Mouse (Mus musculus) limb, embryonic 12.5 days (tissue): ENCODE measurements around the gene Gm20498. TPM values are rescaled to one million over a fixed set of nuclear protein-coding genes. Genes with fewer than 3 reads are reported as not detected.
"Not testable (repeated sequence)": the region's sequence is repeated elsewhere in the genome, so short reads cannot be mapped to it uniquely, and the experiment has no call there.

Experiments used
- ATAC-seq: fragments of 200-750 bp; cut with Nextera tagmentation; 2 replicates; pipeline ENCODE4 v1.8.0; 2017; ENCODE audit warnings: low read depth, moderate TSS enrichment; ENCODE audit not compliant: insufficient number of reproducible peaks, insufficient read depth, low FRiP score, low TSS enrichment
- H3K27ac ChIP-seq: fragments of 300-500 bp; sonication (generic); 2 replicates; pipeline ENCODE4 v1.5.1; 2016; ENCODE audit warnings: mild to moderate bottlenecking, moderate library complexity
- H3K27me3 ChIP-seq: fragments of 300-500 bp; sonication (generic); 2 replicates; pipeline ENCODE4 v1.6.1; 2016; ENCODE audit warnings: mild to moderate bottlenecking, moderate library complexity
- H3K36me3 ChIP-seq: fragments of 300-500 bp; sonication (generic); 2 replicates; pipeline ENCODE4 v1.6.1; 2016; ENCODE audit warnings: mild to moderate bottlenecking, moderate library complexity
- H3K4me1 ChIP-seq: fragments of 300-500 bp; sonication (generic); replicated peaks from 2 replicates; pipeline ENCODE4 v1.6.1; 2016
- H3K4me2 ChIP-seq: fragments of 300-500 bp; sonication (generic); 2 replicates; pipeline ENCODE4 v1.6.1; 2016; ENCODE audit warnings: mild to moderate bottlenecking, moderate library complexity
- H3K4me3 ChIP-seq: fragments of 300-500 bp; sonication (generic); replicated peaks from 2 replicates; pipeline ENCODE4 v1.5.1; 2016; ENCODE audit warnings: mild to moderate bottlenecking
- H3K9ac ChIP-seq: fragments of 300-500 bp; sonication (generic); replicated peaks from 2 replicates; pipeline ENCODE4 v1.6.1; 2016; ENCODE audit warnings: mild to moderate bottlenecking, moderate library complexity
- H3K9me3 ChIP-seq: fragments of 300-500 bp; sonication (generic); 2 replicates; pipeline ENCODE4 v1.6.1; 2016; ENCODE audit warnings: mild to moderate bottlenecking, moderate library complexity
- WGBS: fragments of 180-500 bp; shearing (Covaris S2); methylation state at CpG from one replicate; pipeline ENCODE4 v1.1.7; 2016; 5-methylcytosine and 5-hydroxymethylcytosine counted together
- polyA plus RNA-seq: library from polyadenylated mRNA; unstranded; fragments of >200 nt; fragmentation: Nextera tagmentation; extraction: Ambion mirVana; gene quantifications from 2 replicates; pipeline ENCODE4 v1.2.1, GENCODE M21; 2016

Gene Gm20498
- polyA plus RNA-seq, 1 experiment from 2014 or later, result 26.3 TPM

GRCm38 (mm10) chr12:81484727-81485191, 47.9 kb downstream of the Gm20498 start, which contains the start of gene Cox16:
Cox16 (minus strand) TSS chr12:81485127.
- H3K27ac ChIP-seq, result peak within 1 kb of the TSS; percentile 92
- peak within 1 kb of the TSS; percentile 60 for H3K4me2 ChIP-seq
- no peaks in the 10 kb centered on the region for H3K27me3 ChIP-seq
- WGBS, result 0% methylated on average over 31 of the region's 31 CpGs
- H3K9me3 ChIP-seq, result no peaks in the 10 kb centered on the region
- H3K9ac ChIP-seq, result peak within 1 kb of the TSS; percentile 53
- H3K4me3 ChIP-seq, result peak within 1 kb of the TSS; percentile 62
- H3K36me3 ChIP-seq, result no peaks in the 10 kb centered on the region; the same call in 1 of the 2 replicates
- peak; percentile 97 for ATAC-seq
- H3K4me1 ChIP-seq, result no peaks in the 10 kb centered on the region

- Histone ChIP-seq H3K36me3 (no peaks in the 10 kb centered on the region; the same call in 1 of the 2 replicates), H3K4me1 (no peaks in the 10 kb centered on the region), H3K9me3 (no peaks in the 10 kb centered on the region), H3K9ac (peak overlapping the region; percentile 53; the same call in 1 of the 2 replicates), H3K4me2 (peak overlapping the region; percentile 60), H3K4me3 (peak overlapping the region; percentile 62), H3K27ac (no peak overlapping the region), H3K27me3 (no peaks in the 10 kb centered on the region)
- 3% methylated on average over 7 of the region's 7 CpGs for WGBS
- no peak for ATAC-seq
These were observed 48.5 kb downstream of the Gm20498 start for GRCm38 (mm10) chr12:81484212-81484611.

GRCm38 (mm10) chr12:81483656-81484055, 49.0 kb downstream of the Gm20498 start:
- Histone ChIP-seq H3K27ac (no peak overlapping the region), H3K27me3 (no peaks in the 10 kb centered on the region), H3K4me2 (peak overlapping the region; percentile 60), H3K9ac (no peak overlapping the region), H3K4me3 (peak overlapping the region; percentile 62), H3K4me1 (no peaks in the 10 kb centered on the region), H3K9me3 (no peaks in the 10 kb centered on the region), H3K36me3 (no peaks in the 10 kb centered on the region; the same call in 1 of the 2 replicates)
- WGBS, result 51% methylated on average over 17 of the region's 17 CpGs
- ATAC-seq, result no peak

DNA sequence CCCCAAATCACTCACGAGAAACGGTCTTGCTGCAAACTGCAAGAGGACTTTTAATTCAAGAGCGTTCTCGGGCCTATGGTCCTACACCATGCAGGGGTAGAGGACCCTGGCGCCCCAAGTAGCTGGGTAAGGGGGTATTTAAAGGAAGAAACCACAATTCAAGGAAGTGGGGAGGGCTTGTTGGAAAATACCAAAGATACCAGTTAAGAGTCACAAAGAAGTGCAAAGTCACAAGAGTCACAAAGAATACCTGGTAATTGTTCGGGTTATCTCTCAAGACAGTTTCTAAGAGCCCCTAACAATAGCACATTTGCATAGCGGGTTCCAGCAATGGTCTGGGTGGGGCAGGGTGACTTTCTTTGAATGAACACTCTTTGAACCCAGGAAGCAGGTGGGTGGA, 73.7 kb downstream of the Gm20498 start:
- H3K27me3 ChIP-seq, H3K4me3 ChIP-seq, H3K4me1 ChIP-seq, ATAC-seq, H3K36me3 ChIP-seq, H3K4me2 ChIP-seq, H3K27ac ChIP-seq, H3K9ac ChIP-seq: not testable (repeated sequence)
- peaks cover 16% of the 10 kb centered on the region for H3K9me3 ChIP-seq
- WGBS, result 94% methylated on average over 7 of the region's 7 CpGs

DNA sequence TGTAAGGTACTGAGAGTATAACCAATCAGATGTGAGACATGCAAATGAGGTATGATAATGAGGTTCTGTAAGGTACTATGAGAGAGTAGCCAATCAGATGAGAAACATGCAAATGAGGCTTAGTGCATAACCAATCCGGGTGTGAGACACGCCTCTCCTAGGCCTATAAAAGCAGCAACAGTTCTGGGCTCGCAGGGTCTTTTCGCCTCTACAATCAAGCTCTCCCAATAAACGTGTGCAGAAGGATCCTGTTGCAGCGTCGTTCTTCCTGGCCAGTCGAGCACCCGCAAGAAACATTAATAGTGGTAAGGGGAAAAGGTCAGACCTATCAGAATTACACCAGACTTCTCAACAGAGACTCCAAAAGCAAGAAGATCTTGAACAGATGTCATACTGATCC, 93.7 kb downstream of the Gm20498 start:
- H3K4me3 ChIP-seq, H3K27ac ChIP-seq, H3K27me3 ChIP-seq, H3K9ac ChIP-seq, H3K4me1 ChIP-seq, H3K36me3 ChIP-seq, ATAC-seq, H3K4me2 ChIP-seq, H3K9me3 ChIP-seq: not testable (repeated sequence)
- 93% methylated on average over 9 of the region's 9 CpGs for WGBS

- not testable (repeated sequence) for H3K27ac ChIP-seq, ATAC-seq, H3K4me2 ChIP-seq, H3K9ac ChIP-seq, H3K4me3 ChIP-seq, H3K27me3 ChIP-seq, H3K4me1 ChIP-seq, H3K9me3 ChIP-seq
- peaks cover 11% of the 10 kb centered on the region for H3K36me3 ChIP-seq
- WGBS, result 86% methylated on average over 2 of the region's 2 CpGs
These were observed 97.9 kb downstream of the Gm20498 start for GRCm38 (mm10) chr12:81434778-81435177.

DNA sequence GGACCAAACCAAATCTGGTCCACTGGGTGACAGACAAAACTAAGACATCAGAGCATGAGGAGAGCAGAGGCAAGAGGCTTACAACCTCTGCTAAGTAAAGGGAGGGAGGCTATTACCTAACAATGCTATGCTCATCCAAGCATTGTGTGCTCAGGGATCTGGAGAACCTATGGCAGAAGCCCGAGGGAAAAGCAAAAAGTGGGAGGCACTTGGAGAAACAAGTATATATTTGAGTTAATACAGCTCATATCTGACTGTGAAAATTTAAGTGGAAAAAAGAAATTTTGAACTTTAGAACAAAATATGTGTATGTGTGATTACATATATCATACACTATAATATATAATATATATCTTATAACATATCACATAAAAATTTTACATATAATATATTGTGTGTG, 110.9 kb downstream of the Gm20498 start, which contains the start of gene Adam4:
TSS of gene Adam4 (minus strand) at position 101 of the 400 bp plus-strand sequence.
- Histone ChIP-seq H3K4me3 (no peak within 1 kb of the TSS), H3K4me1 (no peaks in the 10 kb centered on the region), H3K9me3 (peaks cover 15% of the 10 kb centered on the region; the same call in 1 of the 2 replicates), H3K9ac (no peak within 1 kb of the TSS), H3K27me3 (no peaks in the 10 kb centered on the region), H3K4me2 (no peak within 1 kb of the TSS), H3K27ac (no peak within 1 kb of the TSS), H3K36me3 (peaks cover 18% of the 10 kb centered on the region; the same call in 1 of the 2 replicates)
- ATAC-seq, result no peak
- 92% methylated on average over 1 of the region's 1 CpGs for WGBS

DNA sequence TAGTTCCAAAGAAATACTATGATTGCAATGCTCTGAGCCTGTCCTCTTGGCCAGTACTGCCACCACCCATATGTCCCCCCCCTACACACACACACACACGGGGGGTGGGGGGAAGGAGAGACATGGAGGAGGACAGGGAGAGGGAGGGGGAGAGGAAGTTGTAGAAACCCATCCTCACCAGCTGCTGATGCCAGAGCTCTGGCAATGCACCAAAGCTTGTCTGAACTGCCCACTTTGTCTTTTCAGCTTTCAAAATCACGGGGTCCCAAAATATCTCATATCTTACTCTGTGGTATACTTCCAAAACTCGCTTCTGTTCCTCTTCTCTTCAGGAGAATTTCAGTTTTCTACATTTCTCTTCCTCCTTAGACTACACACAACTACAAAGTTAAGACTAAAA, 119.5 kb downstream of the Gm20498 start:
- H3K36me3 ChIP-seq, result no peaks in the 10 kb centered on the region
- H3K9me3 ChIP-seq, result no peaks in the 10 kb centered on the region
- no peaks in the 10 kb centered on the region for H3K4me1 ChIP-seq
- WGBS, result 82% methylated on average over 3 of the region's 3 CpGs
- no peak overlapping the region for H3K9ac ChIP-seq
- H3K27me3 ChIP-seq, result no peaks in the 10 kb centered on the region
- no peak overlapping the region for H3K27ac ChIP-seq
- ATAC-seq, result no peak
- no peak overlapping the region for H3K4me2 ChIP-seq
- H3K4me3 ChIP-seq, result no peak overlapping the region

DNA sequence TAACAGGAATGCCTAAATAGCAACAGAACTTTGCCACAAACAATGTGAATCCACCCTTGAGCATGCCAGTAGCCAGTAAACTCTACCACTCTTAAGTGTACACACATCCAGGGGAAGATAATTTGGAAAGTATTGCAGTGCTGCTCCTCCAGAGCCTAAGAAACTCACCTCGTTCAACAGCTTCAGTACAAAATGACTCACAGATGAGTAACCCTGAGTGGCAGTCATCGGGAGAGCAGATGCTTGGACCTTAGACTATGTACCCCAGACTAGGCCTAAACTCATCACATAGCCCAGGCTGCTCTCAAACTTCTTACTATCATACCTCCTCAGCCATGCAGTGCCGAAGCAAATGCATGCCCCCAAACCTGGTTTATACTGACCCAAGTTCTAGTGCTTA, 123.7 kb downstream of the Gm20498 start:
- 93% methylated on average over 3 of the region's 3 CpGs for WGBS
- no peak overlapping the region for H3K4me3 ChIP-seq
- no peak for ATAC-seq
- no peaks in the 10 kb centered on the region for H3K27me3 ChIP-seq
- no peak overlapping the region for H3K9ac ChIP-seq
- no peak overlapping the region for H3K4me2 ChIP-seq
- no peaks in the 10 kb centered on the region for H3K9me3 ChIP-seq
- H3K4me1 ChIP-seq, result no peaks in the 10 kb centered on the region
- H3K27ac ChIP-seq, result no peak overlapping the region
- H3K36me3 ChIP-seq, result no peaks in the 10 kb centered on the region

DNA sequence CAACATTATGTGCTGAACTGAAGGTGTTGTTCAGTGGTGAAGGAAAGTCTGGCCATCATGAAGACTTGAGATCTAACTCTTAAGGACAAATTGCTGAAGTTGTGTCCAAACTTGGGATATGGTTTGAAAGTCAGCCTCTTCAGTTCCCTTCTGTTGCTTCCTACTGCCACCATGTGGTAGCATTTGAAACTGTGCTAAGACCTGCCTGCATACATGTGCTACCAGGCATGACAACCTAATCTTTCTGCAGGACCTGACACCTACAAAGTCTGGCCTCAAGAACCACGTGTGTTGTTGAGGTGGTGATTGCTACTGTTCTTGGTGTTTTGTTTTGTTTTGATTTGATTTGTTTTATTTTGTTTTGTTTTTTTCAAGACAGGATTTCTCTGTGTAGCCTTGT, 130.5 kb downstream of the Gm20498 start:
- Histone ChIP-seq H3K27ac (no peak overlapping the region), H3K9me3 (no peaks in the 10 kb centered on the region), H3K9ac (no peak overlapping the region), H3K27me3 (no peaks in the 10 kb centered on the region), H3K4me2 (no peak overlapping the region), H3K4me3 (no peak overlapping the region), H3K36me3 (no peaks in the 10 kb centered on the region), H3K4me1 (no peaks in the 10 kb centered on the region)
- WGBS, result 24% methylated on average over 1 of the region's 1 CpGs
- ATAC-seq, result no peak

GRCm38 (mm10) chr12:81379364-81379763, 153.3 kb downstream of the Gm20498 start, which contains the start of gene Gm4787:
Gm4787 (minus strand) TSS chr12:81379464.
- ATAC-seq, H3K4me1 ChIP-seq, H3K4me2 ChIP-seq, H3K9me3 ChIP-seq, H3K27me3 ChIP-seq, H3K36me3 ChIP-seq, H3K4me3 ChIP-seq, H3K27ac ChIP-seq, H3K9ac ChIP-seq: not testable (repeated sequence)
- WGBS, result 88% methylated on average over 1 of the region's 1 CpGs

- peak overlapping the region; percentile 98 for H3K4me2 ChIP-seq
- ATAC-seq, result no peak
- peaks cover 13% of the 10 kb centered on the region; the same call in 1 of the 2 replicates for H3K4me1 ChIP-seq
- WGBS, result 71% methylated on average over 5 of the region's 5 CpGs
- H3K9me3 ChIP-seq, result no peaks in the 10 kb centered on the region
- H3K9ac ChIP-seq, result no peak overlapping the region
- H3K36me3 ChIP-seq, result no peaks in the 10 kb centered on the region
- H3K27me3 ChIP-seq, result peaks cover 45% of the 10 kb centered on the region
- H3K4me3 ChIP-seq, result peak overlapping the region; percentile 63; the same call in 1 of the 2 replicates
- no peak overlapping the region for H3K27ac ChIP-seq
These were observed 198.9 kb downstream of the Gm20498 start for GRCm38 (mm10) chr12:81333841-81334240.
